Mouse (Mus musculus) stomach, embryonic 16.5 days (tissue): Measurements from ENCODE around the gene Olfr1309. TPM values are rescaled to one million over a fixed set of nuclear protein-coding genes. Genes with fewer than 3 reads are reported as not detected.
"Not testable (repeated sequence)": the region's sequence is repeated elsewhere in the genome, so short reads cannot be mapped to it uniquely, and the experiment has no call there.

Experiments
- ATAC-seq: fragments of 200-750 bp; cut with Nextera tagmentation; 2 replicates; pipeline ENCODE4 v1.8.0; 2017; ENCODE audit warnings: moderate number of reproducible peaks, moderate TSS enrichment; ENCODE audit not compliant: insufficient read depth, low FRiP score
- H3K27ac ChIP-seq: fragments of 300-500 bp; sonication (generic); 2 replicates; pipeline ENCODE4 v1.5.1; 2014; ENCODE audit warnings: low read length
- H3K27me3 ChIP-seq: fragments of 300-500 bp; sonication (generic); 2 replicates; pipeline ENCODE4 v1.6.1; 2014; ENCODE audit warnings: low read length, control low read depth, mixed read lengths; ENCODE audit not compliant: control insufficient read depth, insufficient read depth
- H3K36me3 ChIP-seq: fragments of 300-500 bp; sonication (generic); 2 replicates; pipeline ENCODE4 v1.6.1; 2014; ENCODE audit warnings: low read length; ENCODE audit not compliant: control insufficient read depth, insufficient read depth
- H3K4me1 ChIP-seq: fragments of 300-500 bp; sonication (generic); 2 replicates; pipeline ENCODE4 v1.6.1; 2014; ENCODE audit warnings: low read length, control low read depth, mixed read lengths; ENCODE audit not compliant: control insufficient read depth, insufficient read depth
- H3K4me2 ChIP-seq: fragments of 300-500 bp; sonication (generic); 2 replicates; pipeline ENCODE4 v1.6.1; 2014; ENCODE audit warnings: low read depth, low read length, mixed read lengths
- H3K4me3 ChIP-seq: fragments of 300-500 bp; sonication (generic); replicated peaks from 2 replicates; pipeline ENCODE4 v1.5.1; 2014; ENCODE audit warnings: mild to moderate bottlenecking, low read length
- H3K9ac ChIP-seq: fragments of 300-500 bp; sonication (generic); 2 replicates; pipeline ENCODE4 v1.6.1; 2014; ENCODE audit warnings: low read length
- H3K9me3 ChIP-seq: fragments of 300-500 bp; sonication (generic); replicated peaks from 2 replicates; pipeline ENCODE4 v1.6.1; 2016; ENCODE audit warnings: low read length, control low read depth; ENCODE audit not compliant: control insufficient read depth
- WGBS: fragments of 180-500 bp; shearing (Covaris S2); extraction: QIAGEN DNeasy Blood & Tissue Kit; methylation state at CpG from one replicate; pipeline ENCODE4 v1.1.7; 2014; 5-methylcytosine and 5-hydroxymethylcytosine counted together
- polyA plus RNA-seq: library from polyadenylated mRNA; unstranded; fragments of >200 nt; fragmentation: Nextera tagmentation; extraction: Ambion mirVana; gene quantifications from 2 replicates; pipeline ENCODE4 v1.2.1, GENCODE M21; 2015

Gene Olfr1309
- polyA plus RNA-seq = not detected in 2 replicates

DNA sequence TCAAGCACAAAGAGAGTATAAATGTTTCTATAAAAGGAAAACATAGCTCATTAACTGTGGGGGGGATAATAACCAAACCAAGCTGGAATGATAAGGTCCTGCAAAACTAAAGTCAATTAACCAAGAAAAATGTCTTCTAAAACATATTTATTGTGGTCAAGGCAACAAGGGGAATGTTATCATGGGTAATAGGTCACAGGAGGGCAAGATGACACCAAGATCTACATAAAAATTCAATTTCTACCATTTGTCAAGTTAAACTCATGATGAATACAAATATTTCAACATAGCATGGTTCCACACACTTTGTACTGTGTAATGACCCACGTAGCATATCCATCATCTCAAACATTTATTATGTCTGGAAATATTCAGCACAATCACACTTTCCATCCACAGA is at the start of gene Olfr1309:
TSS of gene Olfr1309 (minus strand) at position 101 of the 400 bp plus-strand sequence.
- Histone ChIP-seq H3K27ac (no peak within 1 kb of the TSS), H3K9ac (no peak within 1 kb of the TSS), H3K36me3 (no peaks in the 10 kb centered on the region), H3K9me3 (no peaks in the 10 kb centered on the region), H3K27me3 (no peaks in the 10 kb centered on the region), H3K4me2 (no peak within 1 kb of the TSS), H3K4me1 (no peaks in the 10 kb centered on the region), H3K4me3 (no peak within 1 kb of the TSS)
- no peak for ATAC-seq
- WGBS = 52% methylated on average over 1 of the region's 1 CpGs

DNA sequence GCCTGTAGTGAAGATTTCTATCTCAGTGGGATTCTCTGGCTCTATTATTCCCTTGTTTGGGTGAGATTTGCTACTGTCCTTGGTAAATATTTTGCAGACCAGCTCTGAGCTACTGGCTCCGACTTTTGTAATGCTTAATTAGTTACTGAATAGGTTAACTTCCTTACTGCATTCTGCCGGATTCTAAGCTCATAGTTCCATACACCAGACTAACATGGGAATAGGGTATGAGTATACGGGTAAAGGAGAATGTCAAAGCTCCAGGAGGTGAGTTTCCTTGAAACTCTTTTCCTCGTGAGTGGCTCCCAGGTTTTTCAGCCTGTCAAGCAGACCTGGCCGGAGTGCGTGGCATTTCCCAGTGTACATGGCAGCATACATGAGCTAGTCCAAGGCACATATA is 36.9 kb upstream of the Olfr1309 start:
- not testable (repeated sequence) for H3K9me3 ChIP-seq, H3K4me2 ChIP-seq, H3K36me3 ChIP-seq, H3K27ac ChIP-seq, H3K27me3 ChIP-seq, H3K9ac ChIP-seq, ATAC-seq, H3K4me3 ChIP-seq, H3K4me1 ChIP-seq
- WGBS = 41% methylated on average over 6 of the region's 6 CpGs

DNA sequence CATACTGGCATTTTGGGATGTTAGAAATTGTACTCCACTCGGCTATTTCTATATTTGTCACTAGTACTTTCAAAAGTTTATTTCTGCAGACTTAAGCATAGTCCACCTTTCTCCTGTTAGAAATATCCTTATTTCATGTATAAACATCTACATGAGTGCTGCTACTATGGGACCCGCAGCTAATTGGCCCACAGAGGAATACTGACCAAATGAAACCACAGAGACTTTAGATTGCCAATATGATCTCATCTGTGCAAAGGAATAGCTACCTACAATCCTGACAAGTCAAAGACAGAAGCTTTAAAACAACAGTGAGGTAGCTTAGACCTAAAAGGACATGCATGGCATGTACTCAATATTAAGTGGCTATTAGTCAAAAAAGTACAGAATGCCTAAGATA is 34.2 kb upstream of the Olfr1309 start, which contains the start of gene Olfr1311:
TSS of gene Olfr1311 (minus strand) at position 101 of the 400 bp plus-strand sequence.
- ATAC-seq = no peak
- Histone ChIP-seq H3K4me3 (no peak within 1 kb of the TSS), H3K4me2 (no peak within 1 kb of the TSS), H3K9me3 (no peaks in the 10 kb centered on the region), H3K9ac (no peak within 1 kb of the TSS), H3K27me3 (no peaks in the 10 kb centered on the region), H3K4me1 (no peaks in the 10 kb centered on the region), H3K27ac (no peak within 1 kb of the TSS), H3K36me3 (no peaks in the 10 kb centered on the region)
- 90% methylated on average over 2 of the region's 2 CpGs for WGBS

DNA sequence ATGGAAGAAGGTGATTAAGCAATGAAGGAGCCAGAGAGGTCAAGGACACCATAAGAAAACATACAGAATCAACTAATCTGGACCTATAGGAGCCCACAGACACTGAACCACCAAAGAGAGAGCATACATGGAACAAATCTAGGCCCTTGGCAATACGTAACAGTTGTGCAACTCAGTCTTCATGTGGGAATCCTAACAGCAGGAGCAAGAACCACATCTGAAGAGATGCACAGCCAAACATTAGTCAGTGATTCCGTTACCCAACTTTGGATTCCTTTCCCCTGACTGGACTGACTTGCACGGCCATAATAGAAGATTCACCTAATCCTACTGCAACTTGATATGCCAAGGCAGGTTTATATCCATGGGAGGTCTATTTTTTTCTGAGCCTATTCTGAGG is 24.8 kb upstream of the Olfr1309 start:
- no peak overlapping the region for H3K4me2 ChIP-seq

DNA sequence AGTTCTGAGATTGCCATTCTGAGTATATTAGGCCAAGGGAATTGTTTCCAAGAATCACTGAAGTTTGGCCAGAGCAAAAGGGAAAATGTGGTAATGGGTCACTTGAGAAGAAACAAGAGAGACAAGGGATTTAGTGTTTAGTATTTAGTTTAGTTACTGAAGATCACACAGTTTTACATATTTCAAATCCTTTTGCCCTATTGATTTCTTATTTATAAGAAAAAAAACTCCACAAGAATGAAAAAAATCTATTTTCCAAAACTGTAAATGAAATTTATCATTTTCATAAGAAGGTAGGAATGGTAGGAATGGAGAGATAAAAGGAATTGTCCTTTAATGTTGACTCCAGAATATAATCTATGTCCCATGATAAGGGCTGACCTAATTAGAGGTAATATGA is 22.5 kb upstream of the Olfr1309 start, which contains the start of gene Olfr1310:
TSS of gene Olfr1310 (minus strand) at position 101 of the 400 bp plus-strand sequence.
- H3K4me3 ChIP-seq = no peak within 1 kb of the TSS
- no peak for ATAC-seq
- H3K27me3 ChIP-seq = no peaks in the 10 kb centered on the region

More for the DNA sequence above, 24.8 kb upstream of the Olfr1309 start:
- Histone ChIP-seq H3K4me1 (no peaks in the 10 kb centered on the region), H3K36me3 (no peaks in the 10 kb centered on the region), H3K27ac (no peak overlapping the region), H3K9me3 (no peaks in the 10 kb centered on the region), H3K9ac (no peak overlapping the region), H3K4me3 (no peak overlapping the region), H3K27me3 (no peaks in the 10 kb centered on the region)
- 82% methylated on average over 3 of the region's 3 CpGs for WGBS
- ATAC-seq = no peak

DNA sequence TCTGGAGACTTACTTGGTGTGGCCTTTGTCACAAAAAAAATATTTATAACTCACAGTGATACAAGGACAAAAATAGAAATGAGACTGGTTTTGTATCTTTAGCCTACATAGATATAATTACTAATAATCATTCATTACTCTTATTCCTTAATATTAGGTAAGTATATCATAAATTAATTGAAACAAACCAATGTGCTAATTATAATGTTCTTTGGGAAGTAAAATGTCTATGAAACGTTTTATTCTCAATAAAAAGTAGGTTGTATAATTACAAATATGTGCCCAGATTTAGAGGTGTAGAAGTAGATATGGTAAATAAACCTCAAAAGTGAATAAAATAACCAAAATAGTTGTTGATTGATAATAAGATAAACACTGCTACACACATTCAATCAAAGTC is 25.2 kb downstream of the Olfr1309 start, which contains the start of gene Olfr1308:
TSS of gene Olfr1308 (minus strand) at position 101 of the 400 bp plus-strand sequence.
- H3K4me1 ChIP-seq = no peaks in the 10 kb centered on the region
- H3K27ac ChIP-seq = no peak within 1 kb of the TSS
- H3K4me3 ChIP-seq = no peak within 1 kb of the TSS
- no peaks in the 10 kb centered on the region for H3K9me3 ChIP-seq
- H3K27me3 ChIP-seq = no peaks in the 10 kb centered on the region
- 59% methylated on average over 1 of the region's 1 CpGs for WGBS
- no peak within 1 kb of the TSS for H3K4me2 ChIP-seq
- no peak within 1 kb of the TSS for H3K9ac ChIP-seq
- no peaks in the 10 kb centered on the region for H3K36me3 ChIP-seq
- ATAC-seq = no peak

More for the DNA sequence above, 22.5 kb upstream of the Olfr1309 start, which contains the start of gene Olfr1310:
- no peak within 1 kb of the TSS for H3K4me2 ChIP-seq
- H3K9ac ChIP-seq = no peak within 1 kb of the TSS
- H3K27ac ChIP-seq = no peak within 1 kb of the TSS
- no peaks in the 10 kb centered on the region for H3K36me3 ChIP-seq
- no peaks in the 10 kb centered on the region for H3K4me1 ChIP-seq
- no peaks in the 10 kb centered on the region for H3K9me3 ChIP-seq

DNA sequence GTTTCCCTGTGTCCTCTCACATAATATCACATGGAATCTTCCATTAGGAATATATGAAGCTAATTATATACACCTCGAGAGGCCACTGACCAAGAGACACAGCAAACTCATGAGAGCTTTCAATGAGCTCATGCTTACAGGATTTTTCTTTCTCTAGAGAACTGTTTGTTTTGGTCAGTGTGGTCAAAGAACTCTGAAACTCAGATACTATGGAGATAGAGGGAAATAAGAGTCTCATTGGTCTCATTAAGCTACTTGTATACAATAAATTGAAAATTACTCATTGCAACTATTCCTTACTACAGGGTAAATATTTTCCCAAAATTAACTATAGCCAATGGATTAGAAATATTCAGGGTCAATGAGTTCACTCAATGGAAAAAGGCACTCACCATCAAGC is 40.7 kb downstream of the Olfr1309 start, which contains the start of gene Olfr1307:
TSS of gene Olfr1307 (minus strand) at position 101 of the 400 bp plus-strand sequence.
- Histone ChIP-seq H3K27ac (no peak within 1 kb of the TSS), H3K4me3 (no peak within 1 kb of the TSS), H3K36me3 (no peaks in the 10 kb centered on the region), H3K4me2 (no peak within 1 kb of the TSS), H3K9me3 (no peaks in the 10 kb centered on the region), H3K4me1 (no peaks in the 10 kb centered on the region), H3K9ac (no peak within 1 kb of the TSS), H3K27me3 (no peaks in the 10 kb centered on the region)
- 80% methylated on average over 1 of the region's 1 CpGs for WGBS
- ATAC-seq = no peak

Other genes starting within 250 kb of the Olfr1309 start
- gene Olfr1301, start 239.3 kb downstream of the Olfr1309 start, polyA plus RNA-seq = not detected in 2 replicates
- not detected in 2 replicates for gene Olfr1302, start 212.9 kb downstream of the Olfr1309 start, polyA plus RNA-seq
- gene Olfr1303, start 169.9 kb downstream of the Olfr1309 start, polyA plus RNA-seq = not detected in 2 replicates
- gene Olfr1305, start 113.1 kb downstream of the Olfr1309 start, polyA plus RNA-seq = not detected in 2 replicates
- not detected in 2 replicates for gene Olfr1306, start 74.0 kb downstream of the Olfr1309 start, polyA plus RNA-seq
- gene Olfr1307, start 40.8 kb downstream of the Olfr1309 start, polyA plus RNA-seq = not detected in 2 replicates
- not detected in 2 replicates for gene Olfr1308, start 25.3 kb downstream of the Olfr1309 start, polyA plus RNA-seq
- not detected in 2 replicates for gene Olfr1310, start 22.4 kb upstream of the Olfr1309 start, polyA plus RNA-seq
- not detected in 2 replicates for gene Olfr1311, start 34.1 kb upstream of the Olfr1309 start, polyA plus RNA-seq
- gene Olfr1312, start 60.0 kb upstream of the Olfr1309 start, polyA plus RNA-seq = not detected in 2 replicates
- gene Olfr1313, start 87.6 kb upstream of the Olfr1309 start, polyA plus RNA-seq = not detected in 2 replicates
- not detected in 2 replicates for gene Olfr1314, start 106.5 kb upstream of the Olfr1309 start, polyA plus RNA-seq
- gene Olfr1315-ps1, start 125.2 kb upstream of the Olfr1309 start, polyA plus RNA-seq = not detected in 2 replicates
- gene Olfr1316, start 144.7 kb upstream of the Olfr1309 start, polyA plus RNA-seq = not detected in 2 replicates
- gene Olfr1317, start 150.0 kb upstream of the Olfr1309 start, polyA plus RNA-seq = not detected in 2 replicates
- not detected in 2 replicates for gene Olfr1318, start 163.9 kb upstream of the Olfr1309 start, polyA plus RNA-seq
- gene Lpcat4, start 249.2 kb upstream of the Olfr1309 start, polyA plus RNA-seq = 39.7 and 54.7 TPM in 2 replicates